Mouse (Mus musculus) E14TG2a.4 (cell line): ENCODE data around the gene Abcc8.

ENCODE experiments used
- CTCF ChIP-seq: conservative IDR thresholded peaks from 2 replicates; pipeline ENCODE4 v1.5.1; 2014; ENCODE audit warnings: low read length
- POU5F1 ChIP-seq: IDR thresholded peaks from 2 replicates; pipeline ENCODE4 v1.6.1; 2014; ENCODE audit warnings: low read length, borderline replicate concordance

DNA sequence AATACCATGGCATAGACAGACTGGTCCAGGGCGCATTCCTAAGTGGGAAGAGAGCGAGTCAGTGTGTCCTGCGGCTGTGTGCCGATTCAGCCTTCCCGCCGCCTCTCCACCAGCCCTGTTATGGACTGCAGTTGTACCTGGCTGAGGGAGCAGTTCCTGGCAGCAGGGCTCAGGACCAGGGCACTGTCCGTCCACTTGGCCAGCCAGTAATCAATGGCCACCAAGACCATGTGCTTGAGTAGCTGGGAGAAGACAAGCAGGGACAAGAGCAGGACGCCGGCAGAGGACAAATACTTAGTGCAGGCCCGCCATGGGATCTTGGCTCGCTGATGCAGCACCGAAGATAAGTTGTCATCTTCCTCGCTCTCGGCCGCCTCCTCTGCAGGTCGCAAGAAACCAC is 62.8 kb downstream of the Abcc8 start:
- TF ChIP-seq CTCF = no peak
- no peak for TF ChIP-seq POU5F1
